Mouse (Mus musculus): ENCODE results near the gene Mfap2.
A peak's percentile ranks its signal among the peaks of the same experiment; 100 is the strongest.

- TF ChIP-seq POLR2A (IDR thresholded peaks at IDR 0.05; ENCODE audit: extremely low read depth, insufficient read depth, low read length) (no peak), CTCF (IDR thresholded peaks at IDR 0.05; ENCODE audit: low read depth, low read length) (0 out of 2 replicates have a peak, but pooled peaks have one; percentile 0)
These were observed 24.1 kb upstream of the Mfap2 start for GRCm38 (mm10) chr4:140986024-140986710.

Data from liver, adult 2 months (tissue).